Mouse (Mus musculus) cerebellum, postnatal 4 days (tissue): Measurements from ENCODE around the gene Ano5.

ENCODE experiments used
- DNase-seq, 2 experiments: peaks; one replicate each; pipeline ENCODE4 v3.0.0; 2022; ENCODE audit warnings: low spot score in 2 of 2, mixed read lengths in 1 of 2

Ano5 gene

GRCm38 (mm10) chr7:51628349-51628748 is 117.5 kb downstream of the Ano5 start:
- no peak for DNase-seq

- DNase-seq: no peak
Observed at GRCm38 (mm10) chr7:51629206-51629605, 118.4 kb downstream of the Ano5 start.

GRCm38 (mm10) chr7:51631171-51631570 is 120.3 kb downstream of the Ano5 start:
- DNase-seq: no peak

GRCm38 (mm10) chr7:51632543-51633229 is 121.9 kb downstream of the Ano5 start:
- DNase-seq: peak in 1 of 2 experiments; percentile 4

GRCm38 (mm10) chr7:51633230-51633844 is 122.5 kb downstream of the Ano5 start:
- no peak for DNase-seq
